Mouse (Mus musculus): ENCODE data around the gene Gm48552.

Gene Gm48552

DNA sequence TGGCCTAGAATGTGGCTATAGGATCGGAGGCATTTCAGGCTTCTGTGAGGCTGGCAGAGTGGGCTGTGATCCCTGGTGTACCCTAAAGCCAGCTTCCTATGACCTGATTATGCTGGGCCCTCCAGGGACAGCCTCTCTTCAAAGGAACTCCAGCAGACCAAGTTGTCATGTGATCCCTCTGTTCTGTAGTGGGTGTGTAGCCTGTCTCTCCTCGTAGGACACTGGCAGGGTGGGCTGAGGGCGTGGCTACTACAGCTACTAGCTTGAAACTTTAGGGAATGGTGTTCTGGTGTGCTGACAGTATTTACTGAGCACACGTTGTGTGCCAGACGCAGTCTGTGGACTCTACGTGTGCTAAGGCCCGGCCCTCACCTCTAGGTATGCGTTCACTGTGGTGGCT lies 28.1 kb upstream of the Gm48552 start:
- CTCF ChIA-PET: interaction anchor here (1.1 kb wide), 1 partner anchor 19 kb away, joined by 3 read pairs; no protein-coding TSS in a partner anchor

DNA sequence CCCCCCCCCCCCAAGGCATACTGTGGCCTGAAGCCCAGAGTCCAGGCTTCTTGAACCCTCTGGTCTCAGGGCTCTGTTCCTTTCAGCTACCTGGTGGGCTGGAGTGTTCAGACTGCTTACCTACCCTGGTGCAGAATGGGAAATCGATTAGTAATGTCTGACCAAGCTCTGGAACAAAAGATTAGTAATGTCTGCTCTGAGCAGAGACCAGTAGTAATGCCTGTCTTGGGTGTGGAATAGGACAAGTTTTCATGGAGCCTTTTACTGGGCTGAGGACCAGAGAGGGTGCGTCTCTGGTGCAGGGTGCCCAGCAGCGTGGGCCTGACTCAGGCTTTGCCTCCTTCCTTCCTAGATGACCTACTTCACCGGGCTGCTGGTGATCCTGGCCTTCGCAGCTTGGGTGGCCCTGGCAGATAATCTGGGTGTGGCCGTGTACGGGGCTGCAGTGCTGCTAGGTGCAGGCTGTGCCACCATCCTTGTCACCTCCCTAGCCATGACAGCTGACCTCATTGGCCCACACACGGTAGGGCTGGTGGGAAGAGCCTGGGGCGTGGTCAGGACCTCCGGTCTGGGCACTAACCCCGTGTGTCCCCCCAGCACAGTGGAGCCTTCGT lies 26.4 kb upstream of the Gm48552 start:
- CTCF ChIA-PET: interaction anchor here (0.5 kb wide), 1 partner anchor 997 kb away, joined by 8 read pairs; no protein-coding TSS in a partner anchor

DNA sequence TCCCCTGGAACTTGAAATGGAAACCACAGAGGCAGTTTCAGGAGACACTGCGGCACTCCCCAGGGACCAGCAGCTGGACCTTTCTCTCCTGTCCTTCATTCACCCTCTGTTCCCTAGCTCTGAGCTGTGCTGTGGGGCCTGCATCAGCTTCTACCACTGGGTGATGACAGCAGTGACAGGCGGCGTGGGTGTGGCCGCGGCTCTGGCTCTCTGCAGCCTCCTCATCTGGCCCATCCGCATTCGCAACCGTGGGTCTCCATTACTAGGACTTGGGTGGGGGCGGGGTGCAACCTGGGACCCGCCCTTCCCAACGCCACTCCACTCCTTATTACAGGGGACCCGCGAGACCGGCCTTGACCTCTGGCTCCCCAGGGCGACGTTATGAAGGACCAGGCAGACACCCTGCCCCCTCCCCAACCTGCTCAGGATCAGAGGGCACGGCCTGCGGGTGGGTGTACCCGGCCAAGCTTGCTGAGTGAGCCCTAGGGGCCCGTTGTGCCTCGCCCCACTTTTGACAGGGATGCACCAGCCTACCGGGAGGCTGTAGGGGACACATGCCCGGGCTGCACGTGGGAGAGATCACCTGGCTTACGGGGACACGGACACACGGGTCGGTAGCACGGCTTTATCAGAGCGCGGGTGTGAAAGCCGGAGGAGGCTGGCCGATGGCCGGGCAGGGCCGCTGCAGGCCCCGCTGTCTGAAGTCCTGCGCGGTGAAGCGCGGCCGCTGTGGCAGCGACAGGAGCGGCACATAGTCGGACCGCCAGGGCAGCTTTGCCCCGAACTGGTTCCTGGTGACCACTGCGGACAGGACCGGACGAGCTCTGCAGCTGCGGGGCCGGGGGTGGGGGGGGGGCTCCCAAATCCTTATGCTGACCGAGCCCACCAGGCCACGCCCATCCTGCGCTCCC lies 25.1 kb upstream of the Gm48552 start:
- CTCF ChIA-PET: interaction anchor here (1.1 kb wide), 1 partner anchor 9 kb away, joined by 9 read pairs; no protein-coding TSS in a partner anchor

DNA sequence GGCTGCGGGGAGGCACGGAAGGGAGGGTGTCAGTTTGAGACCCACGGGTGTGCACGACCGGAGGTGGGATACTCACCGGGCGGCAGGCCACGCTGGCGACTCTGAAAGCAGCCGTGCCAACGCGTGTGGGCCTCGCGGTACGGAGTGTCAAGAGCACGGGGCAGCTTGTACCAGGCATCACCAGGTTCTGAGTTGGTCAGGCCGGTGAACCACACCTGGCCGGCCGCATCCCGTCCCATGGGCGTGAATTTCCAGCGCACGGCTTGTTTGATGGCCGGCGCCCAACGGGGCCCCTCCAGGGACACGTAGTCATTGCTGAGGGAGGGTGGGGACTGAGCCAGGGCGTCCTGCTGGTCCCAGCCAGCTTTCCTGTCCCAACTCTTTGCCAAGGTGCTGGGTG lies 24.1 kb upstream of the Gm48552 start:
- CTCF ChIA-PET: no interaction called here

DNA sequence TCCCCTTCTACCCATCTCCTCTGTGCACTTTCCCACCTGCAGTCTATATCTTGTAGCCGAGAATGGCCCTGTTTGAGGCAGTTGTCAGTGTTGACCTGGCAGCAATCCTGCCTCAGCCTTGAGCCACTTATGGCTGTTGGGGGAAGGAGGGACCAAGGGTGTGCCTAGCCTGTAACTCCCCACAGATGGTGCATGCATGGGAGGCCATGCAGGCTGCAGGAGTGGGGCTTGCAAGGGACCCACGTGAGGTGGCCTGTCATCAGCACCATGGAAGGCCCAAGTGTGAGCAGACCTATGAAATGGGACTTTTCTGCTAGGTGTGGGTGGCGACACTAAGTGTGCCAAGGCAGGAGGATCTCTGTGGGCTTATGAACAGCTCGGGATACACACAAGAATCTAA lies 23.7 kb upstream of the Gm48552 start:
- CTCF ChIA-PET: no interaction called here

DNA sequence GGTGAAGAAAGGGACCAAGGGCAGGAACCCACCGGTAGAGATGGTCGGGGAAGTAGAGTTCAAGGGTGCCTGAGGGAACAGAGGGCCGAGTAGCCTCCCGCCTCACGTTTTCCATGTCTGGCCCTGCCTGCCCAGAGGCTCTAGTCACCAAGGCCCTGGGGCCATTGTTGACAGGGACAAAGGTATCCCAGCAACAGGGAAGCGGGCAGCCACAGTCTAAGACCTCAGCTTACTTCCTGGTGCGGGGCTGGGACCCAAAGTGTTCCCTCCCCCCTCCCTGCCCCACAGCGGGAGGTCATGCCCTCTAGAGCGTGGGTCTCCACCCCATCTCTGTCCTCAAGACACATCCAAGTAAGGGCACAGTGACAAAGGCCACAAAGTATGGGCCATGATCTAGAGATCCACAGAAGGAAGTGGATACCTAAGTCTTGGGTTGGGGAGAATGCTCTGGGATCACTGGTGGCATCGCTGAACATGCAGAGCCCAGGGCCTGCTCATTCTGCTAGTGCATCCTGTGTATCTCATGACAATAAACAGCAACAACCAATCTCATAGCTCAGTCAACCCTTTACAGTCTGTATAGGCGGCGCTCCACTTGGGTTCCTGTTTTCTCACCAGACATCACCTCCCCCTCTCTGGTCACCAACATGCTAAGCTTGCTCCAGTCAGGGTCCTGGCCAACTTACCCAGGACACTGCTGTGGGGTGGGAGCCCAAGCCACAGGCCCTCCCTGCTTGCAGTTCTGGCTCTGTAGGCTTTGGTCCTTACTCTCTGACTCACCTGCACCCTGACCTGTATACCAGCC lies 22.9 kb upstream of the Gm48552 start, which contains the start of gene 4930404N11Rik:
Gene 4930404N11Rik (minus strand): TSS at position 145 of the 805 bp plus-strand sequence.
- CTCF ChIA-PET: interaction anchor here (0.6 kb wide), 1 partner anchor 135 kb away, joined by 4 read pairs; no protein-coding TSS in a partner anchor

DNA sequence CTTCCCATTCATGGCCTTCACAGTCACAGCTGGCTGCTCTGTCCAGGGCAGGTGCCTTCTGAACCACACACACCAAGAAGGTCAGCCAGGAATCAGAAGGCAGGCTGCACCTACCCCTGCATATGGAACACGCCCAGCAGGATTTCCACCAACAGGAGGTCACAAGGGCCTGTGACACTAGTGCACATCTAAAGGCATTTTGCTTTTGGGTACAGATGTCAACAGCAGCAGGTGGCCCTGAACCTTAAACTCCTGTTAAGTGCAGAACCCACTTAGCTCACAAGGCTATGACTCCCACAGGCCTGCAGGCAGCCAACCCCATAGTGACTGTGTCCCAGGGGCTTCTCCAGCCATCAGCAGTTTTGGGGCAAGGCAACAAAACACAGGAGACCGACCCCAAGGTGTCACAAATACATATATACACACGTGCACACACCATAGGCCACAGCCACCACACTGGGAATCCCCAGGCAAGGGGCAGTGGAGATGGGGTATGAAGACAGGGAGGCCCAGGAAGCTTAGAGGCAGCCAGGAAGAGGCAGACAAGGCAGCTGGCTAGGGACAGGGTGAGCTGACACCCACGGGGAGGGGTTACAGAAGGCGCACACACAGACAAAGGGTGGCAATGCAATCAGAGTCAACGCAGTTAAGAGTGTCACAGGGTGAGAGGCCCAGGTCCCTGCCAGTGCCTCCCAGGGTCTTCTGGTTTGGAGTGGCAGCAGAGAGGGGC lies 22.2 kb upstream of the Gm48552 start:
- CTCF ChIA-PET: interaction anchor here (0.6 to 1.0 kb wide), 2 partner anchors 12 to 136 kb away, joined by 3 to 4 read pairs; no protein-coding TSS in a partner anchor

DNA sequence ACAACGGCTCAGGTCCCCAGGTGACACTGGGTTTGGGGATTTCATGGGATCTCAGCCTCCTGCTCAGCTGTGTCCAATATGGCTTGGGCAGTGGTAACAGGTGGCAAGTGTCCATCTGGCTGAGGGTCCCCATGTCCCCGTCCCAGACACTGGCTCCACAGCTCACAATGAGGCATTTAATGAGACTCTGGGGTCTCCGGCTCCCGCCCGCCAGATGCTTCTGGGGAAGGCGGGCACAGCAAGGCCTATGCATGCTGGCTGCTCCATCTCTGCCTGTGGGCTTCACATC lies 21.7 kb upstream of the Gm48552 start:
- CTCF ChIA-PET: interaction anchor here (1.0 kb wide), 1 partner anchor 13 kb away, joined by 3 read pairs; no protein-coding TSS in a partner anchor

DNA sequence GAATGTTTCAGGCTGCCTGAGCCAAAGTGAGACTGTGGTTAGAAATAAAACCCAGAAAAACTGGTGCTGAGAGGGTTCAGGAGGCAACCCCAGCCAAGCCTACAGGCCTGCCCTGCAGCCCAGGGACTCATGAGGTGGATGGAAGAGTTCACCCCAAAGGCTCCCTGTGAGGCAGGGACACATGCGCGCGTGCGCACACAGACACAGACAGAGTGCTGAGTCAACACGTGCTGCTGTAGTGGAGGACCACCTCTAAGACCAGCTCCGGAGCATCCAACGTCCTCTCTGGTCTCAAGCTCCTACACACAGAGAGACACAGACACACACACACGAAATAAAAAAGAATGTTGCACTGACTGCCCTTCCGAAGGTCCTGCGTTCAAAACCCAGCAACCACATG lies 13.5 kb upstream of the Gm48552 start:
- CTCF ChIA-PET: no interaction called here

DNA sequence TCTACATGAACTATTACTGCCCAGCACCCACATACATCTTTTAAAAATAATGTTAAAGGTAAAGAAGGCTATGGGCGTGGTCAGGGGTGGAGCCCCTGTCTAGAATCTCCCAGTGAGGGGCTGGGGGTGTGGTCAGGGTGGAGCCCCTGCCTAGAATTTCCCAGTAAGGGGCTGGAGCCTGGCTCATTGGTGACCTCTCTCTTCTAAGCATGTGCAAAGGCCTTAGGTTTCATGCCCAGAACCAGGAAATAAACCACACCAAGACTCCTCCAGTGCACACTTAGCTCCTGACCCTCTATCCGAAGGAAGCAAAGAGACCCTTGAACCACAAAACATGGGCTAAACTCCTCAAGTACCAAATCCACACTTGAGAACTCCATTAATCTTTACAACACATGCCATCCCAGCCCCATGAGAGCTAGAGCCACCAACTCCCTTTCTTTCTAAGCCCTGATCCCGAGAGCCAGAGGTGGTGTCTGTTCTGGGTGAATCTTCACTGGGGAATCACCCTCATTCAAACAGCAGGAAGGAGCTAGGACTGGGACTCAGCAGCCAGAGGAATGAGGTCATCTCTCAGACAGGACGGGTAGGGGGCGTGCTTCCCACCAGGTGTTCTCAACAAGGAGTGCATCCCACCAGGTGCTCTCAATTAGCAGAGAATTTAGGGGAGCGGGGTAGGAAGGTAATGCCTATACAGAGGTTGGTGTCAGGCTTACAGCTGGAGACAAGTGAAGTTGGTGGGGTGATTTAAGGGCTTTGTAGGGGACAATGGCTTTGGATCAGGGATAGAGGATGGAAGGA lies 12.0 kb upstream of the Gm48552 start:
- CTCF ChIA-PET: no interaction called here

DNA sequence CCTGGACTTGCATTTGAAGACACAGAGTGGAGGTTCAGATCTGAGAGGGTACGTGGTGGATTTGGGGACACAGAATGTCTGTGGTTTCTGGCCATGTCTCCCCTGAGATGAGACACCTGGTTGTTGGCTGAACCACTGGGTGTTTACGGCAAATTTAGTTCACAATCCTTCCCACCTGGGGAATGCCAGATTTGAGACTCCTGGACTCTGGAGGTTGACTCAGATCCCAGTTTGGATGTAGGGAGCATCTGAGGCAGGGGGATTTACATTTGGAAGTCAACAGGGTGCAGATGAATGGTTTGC lies 11.5 kb upstream of the Gm48552 start:
- CTCF ChIA-PET: interaction anchor here (0.7 kb wide), 1 partner anchor 25 kb away, joined by 3 read pairs; no protein-coding TSS in a partner anchor

DNA sequence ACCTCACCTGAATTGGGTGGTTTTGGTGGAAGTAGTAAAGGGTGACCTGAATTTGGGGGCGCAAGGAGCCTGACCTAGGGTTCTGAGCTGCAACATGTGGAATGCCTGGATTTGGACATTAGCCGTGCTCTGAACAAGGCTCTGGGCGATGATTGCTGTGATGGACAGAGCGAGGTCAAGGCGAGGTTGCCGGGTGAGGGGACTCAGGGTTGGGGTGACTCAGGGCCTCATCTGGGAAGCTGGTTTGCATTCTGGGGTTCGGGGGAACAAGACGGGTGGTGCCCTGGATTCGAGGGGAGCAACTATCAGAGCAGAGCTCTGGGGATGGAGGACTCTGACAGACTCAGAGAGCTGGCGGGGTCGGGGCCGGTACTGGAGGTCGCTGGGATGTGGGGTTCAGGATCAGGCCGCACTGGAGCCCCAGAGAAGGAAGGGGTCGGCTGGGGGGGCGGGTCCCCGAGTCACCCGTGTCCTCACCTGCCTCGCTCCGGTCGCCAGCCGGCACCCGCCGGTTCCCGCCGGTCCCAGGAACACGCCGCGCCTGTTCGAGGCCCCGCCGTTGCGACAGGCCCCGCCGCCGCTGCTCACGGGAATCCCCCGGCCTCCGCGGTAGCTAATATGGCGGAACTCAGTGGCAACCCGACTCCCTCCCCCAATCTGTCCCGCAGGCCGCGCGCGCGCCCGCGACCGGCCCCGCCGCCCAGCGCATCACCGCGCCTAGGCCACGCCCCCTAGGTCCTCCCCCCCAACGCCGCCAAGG lies 10.8 kb upstream of the Gm48552 start, which contains the start of gene Fzr1:
Gene Fzr1 (minus strand): TSS at position 724 of the 760 bp plus-strand sequence.
- CTCF ChIA-PET: interaction anchor here (0.7 kb wide), 1 partner anchor 26 kb away, joined by 3 read pairs; no protein-coding TSS in a partner anchor

DNA sequence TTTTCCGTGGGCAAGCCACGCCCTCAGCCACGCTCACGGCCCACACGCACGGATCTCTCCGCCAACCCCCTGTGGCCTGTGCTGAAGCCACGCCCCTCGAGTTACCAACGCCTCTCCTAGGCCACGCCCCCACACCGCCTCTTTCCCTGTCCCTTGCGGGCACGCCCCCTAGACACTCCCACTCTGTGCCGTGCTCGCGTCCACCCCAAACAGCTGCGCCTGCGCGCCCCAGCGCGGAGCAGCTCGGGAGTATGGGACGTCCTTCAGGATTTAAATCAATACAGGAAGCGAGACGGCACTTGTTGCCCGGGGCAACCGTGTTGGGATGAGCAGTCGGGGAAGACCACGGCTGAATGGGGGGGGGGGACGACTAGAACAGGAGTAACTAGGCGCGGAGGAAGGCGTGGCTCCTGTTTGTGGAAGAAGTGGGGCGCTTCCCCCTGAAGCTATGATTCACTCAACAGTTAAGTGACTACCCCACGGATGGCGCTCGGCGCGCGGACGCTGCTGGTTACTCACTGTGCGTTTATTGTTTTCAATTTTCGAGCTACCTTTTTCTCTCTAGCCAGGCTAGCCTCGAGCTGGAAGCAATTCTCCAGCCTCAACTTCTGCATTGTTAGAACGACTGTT lies 10.1 kb upstream of the Gm48552 start:
- CTCF ChIA-PET: interaction anchor here (0.6 kb wide), 1 partner anchor 88 kb away, joined by 3 read pairs; no protein-coding TSS in a partner anchor

DNA sequence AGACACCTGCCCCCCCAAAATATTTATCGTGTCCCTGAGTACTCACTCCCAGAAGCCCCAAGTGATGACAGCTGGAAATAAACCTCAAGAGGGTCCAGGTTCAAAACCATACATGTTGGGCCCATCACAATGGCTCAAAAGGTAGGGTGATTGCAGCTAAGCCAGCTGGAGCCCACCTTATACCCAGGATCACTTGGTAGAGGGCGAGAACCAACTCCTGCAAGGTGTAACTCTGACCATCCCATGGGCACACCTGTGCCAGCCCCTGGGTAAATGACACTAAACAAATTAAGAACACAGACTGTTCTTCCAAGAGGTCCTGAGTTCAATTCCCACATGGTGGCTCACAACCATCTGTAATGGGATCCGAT lies 9.6 kb upstream of the Gm48552 start:
- CTCF ChIA-PET: interaction anchor here (0.6 kb wide), 1 partner anchor 89 kb away, joined by 3 read pairs; no protein-coding TSS in a partner anchor

DNA sequence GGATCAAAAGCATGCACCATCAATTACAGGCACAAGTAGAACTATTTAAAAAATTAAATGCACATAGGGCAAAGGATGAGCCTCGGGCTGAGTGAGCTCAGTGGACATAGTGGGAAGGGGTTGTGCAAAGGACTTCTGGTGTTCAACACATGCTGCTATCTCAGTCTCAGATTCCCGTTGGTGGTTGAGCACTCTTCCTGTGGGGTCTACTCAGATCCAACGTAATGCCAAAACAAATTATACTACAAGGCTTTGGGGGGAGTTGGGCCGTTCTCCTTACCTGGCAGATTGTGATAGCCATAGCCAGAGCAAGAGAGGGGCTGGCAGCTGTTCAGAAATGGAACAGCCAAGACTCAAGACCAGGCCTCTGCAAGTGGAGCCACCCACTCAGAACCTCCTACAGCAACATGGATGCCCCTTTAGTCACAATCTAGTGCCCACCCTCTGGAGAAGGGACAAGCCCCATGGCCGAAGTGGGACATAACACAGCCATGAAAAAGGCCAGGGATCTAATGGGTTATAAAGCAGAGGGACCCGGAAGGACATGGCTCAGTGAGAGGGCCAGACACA lies 8.9 kb upstream of the Gm48552 start:
- CTCF ChIA-PET: no interaction called here

DNA sequence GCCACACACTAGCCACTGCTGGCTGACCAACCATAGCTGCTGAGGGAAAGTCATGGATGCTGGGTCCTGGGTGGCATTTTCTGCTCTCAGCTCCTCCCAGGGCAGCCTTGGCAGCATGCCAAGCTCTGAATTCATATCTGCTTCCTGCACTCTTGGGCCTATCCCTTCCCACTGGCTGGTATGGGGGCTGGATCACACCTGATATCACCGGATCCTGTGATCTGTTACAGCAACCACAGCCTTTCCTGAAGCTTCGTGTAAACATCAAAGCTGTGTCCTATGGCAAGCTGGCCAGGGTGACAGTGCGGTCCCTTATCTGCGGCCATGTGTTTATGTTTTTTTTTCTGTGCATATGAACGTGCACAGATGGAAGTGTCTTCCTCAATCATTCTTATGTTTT lies 6.8 kb upstream of the Gm48552 start:
- CTCF ChIA-PET: interaction anchor here (0.6 to 1.0 kb wide), 3 partner anchors 22 to 790 kb away, joined by 3 to 4 read pairs (median 3); no protein-coding TSS in a partner anchor

DNA sequence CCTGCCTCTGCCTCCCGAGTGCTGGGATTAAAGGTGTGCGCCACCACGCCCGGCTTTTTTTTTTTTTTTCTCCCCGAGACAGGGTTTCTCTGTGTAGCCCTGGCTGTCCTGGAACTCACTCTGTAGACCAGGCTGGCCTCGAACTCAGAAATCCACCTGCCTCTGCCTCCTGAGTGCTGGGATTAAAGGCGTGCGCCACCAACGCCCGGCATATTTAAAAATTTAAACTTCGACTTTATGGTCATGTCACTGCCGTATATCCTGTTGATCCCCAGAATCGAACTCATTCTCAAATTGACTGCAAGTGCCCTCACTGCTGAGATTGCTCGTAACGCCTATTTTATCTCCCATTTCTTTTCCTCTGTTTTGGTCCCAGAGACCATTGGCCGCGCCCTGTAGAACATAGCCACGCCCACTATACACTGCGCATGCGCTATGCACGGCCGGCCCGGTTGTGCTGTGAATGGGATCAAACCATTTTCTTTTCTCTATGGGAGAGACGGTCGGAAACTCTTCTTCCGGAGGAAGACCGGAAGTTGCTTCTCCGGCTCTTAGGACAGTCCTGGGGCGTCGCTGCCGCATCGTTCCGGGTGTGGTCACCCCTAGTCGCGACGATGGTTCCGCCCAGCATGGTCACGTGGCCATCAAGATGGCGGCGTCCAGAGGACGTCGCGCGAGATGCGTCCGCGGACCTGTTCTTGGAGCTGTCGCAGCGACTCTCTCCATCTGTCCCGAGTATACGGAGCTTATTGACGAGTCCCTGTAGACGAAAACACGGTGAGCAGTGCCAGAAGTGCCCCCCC lies 4.8 kb upstream of the Gm48552 start, which contains the start of the genes Dohh and Gm48551:
Gene Dohh (plus strand): TSS at position 627 of the 803 bp plus-strand sequence.
Gene Gm48551 (plus strand): TSS at position 665 of the 803 bp plus-strand sequence.
- CTCF ChIA-PET: interaction anchor here (0.9 kb wide), 1 partner anchor 10 kb away, joined by 3 read pairs; no protein-coding TSS in a partner anchor
